Mouse (Mus musculus) ES-Bruce4 (cell line): ENCODE measurements around the gene Slc25a36.

Experiments used
- EP300 ChIP-seq: IDR thresholded peaks from 2 replicates; pipeline ENCODE4 v1.6.1; 2011; ENCODE audit warnings: low read depth, low read length; ENCODE audit not compliant: insufficient read depth
- POLR2A ChIP-seq: IDR thresholded peaks from one replicate; pipeline ENCODE4 v1.8.1; 2011; ENCODE audit warnings: low read length; ENCODE audit not compliant: insufficient read depth

GRCm38 (mm10) chr9:97027361-97027760 lies 83.6 kb downstream of the Slc25a36 start:
- TF ChIP-seq POLR2A (no peak), EP300 (no peak)
